Mouse (Mus musculus) testis, postnatal 14 days (tissue): ENCODE results near the gene Trit1.

Source experiments
- DNase-seq: peaks from one replicate; pipeline ENCODE4 v3.0.0; 2021; ENCODE audit warnings: low spot score

Trit1 gene

DNA sequence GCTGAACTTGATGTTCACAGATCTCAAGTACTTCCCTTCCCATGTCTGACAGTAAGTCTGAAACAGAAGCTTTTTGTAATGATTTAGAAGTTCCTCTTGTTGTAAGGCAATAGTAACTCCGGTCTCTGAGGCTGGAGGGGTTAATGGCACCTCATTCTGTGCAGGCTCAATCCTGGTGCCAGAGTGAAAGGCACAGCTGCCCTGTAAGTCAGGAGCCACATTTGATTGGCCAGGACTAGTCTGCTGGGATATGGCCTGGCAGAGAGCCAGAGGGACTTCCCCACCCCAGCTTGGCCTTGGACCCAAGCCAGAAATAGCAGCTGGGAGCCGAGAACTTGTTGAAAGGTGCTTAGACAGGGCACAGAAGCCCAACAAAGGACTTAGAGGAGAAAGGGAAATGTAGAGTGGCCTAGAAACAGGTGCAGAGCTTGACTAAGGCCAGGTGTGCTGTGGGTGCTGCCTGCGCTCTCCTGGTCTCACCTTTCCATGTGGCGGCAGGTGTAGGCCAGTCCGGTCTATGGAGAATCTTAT is 34.3 kb downstream of the Trit1 start:
- peak; percentile 79 for DNase-seq

DNA sequence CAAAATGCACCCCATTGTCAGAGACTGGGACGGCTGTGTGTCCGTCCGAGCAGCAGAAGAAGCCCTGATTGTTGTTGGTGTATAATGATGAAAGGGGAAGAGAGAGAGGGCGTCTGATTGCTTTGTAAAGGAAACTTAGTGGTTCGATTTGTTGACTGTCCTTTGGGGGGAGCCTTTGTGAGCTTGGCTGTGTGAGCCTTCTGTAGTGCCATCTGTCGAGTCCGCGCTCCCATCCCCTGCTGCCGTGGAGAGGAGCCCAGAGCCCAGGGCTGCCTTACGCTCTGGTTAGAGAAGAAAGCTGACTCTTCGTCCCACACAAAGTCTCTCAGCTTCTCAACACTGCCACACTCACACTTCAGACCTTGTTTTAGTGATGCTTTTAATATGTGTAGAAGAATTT is 36.8 kb downstream of the Trit1 start:
- DNase-seq = no peak

DNA sequence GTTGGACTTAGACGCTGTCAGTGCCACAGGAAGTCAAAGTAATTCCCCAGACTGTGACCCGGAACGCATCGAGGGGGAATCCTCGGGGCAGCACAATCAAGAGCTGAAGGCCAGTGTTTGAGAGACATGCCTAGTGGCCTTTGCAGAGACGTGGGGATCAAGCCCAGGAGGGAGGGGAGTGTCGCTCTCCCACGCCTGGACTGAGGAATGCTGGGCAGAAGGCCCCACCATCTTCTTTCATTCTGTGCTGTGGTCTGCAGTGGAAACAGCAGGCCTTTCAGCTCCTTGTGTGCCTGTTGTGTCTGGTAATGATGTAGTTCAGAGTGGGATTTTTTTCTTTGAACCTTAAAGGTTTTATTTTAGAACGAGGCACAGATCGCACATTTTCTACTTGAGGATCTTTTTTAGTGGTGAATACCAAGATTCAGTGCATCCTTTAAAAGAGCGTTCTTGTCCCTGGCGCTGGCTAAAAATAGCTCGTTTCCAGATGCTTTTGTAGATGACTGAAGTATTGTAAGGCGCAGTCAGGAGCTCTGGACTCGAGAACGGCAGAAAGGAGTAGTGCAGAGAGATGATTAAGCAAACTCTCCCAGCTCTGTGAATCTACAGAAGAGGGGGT is 37.9 kb downstream of the Trit1 start:
- DNase-seq = no peak

DNA sequence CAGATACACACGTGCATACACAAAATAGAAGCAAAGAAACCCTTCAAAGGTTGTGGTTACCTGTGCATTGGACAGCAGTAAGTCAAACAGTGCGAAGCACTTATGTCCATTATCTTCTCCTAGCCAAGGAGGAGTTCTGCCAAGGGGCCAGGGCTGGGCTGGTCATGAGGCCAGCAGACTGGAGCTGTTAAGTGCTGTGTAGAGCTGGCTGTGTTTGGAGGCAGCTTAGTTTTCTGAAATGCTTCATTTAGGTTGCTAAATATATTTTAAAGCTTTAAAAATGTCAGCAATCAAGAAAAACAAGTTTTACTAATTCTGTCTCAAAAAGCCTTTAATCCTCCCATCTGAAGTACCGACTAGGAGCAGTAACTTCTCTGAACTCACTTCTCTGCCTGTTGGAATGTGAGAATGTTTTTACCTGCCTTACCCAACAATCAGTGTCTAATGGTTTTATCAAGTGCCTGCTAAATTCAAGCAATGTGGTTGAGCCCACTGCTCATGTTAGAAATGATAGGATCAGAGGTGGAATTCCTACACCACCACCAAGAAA is 40.2 kb downstream of the Trit1 start:
- no peak for DNase-seq

DNA sequence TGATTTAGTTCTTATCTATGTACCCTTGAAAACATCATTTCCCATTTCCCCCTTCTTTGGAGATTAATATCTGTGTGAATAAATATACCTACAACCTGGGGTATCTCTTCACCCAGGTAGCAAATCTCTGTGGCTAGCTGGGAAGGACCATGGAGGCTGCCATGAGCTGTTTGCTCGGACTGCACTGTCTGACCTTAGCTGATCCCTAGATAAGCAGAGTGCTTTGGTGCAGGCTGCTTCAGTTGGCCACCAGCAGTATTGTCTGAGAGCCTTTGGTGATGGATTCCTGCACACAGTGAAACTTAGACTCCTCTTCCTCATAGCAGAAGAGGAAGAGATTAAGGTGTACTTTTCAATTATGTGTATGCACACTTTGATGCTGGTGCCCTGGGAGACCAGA is 41.6 kb downstream of the Trit1 start:
- no peak for DNase-seq

DNA sequence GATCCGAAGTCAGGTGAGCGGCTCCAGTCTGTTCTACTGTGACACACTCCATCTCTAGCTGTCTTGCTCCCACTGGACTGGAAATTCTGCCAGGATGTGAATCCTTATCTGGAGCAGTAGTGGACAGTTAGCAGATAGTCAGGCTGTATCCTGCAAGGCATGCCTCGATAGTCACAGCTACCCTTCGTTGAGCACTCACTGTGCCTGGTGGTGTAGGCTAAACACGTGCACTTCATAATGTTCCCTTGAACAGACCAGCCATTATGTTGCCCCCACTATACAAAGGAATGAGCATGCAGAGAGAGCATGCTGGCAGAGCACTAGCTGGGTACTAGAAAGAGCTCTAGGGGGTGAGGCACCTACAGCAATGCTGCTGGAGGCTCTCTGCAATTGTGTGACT is 45.3 kb downstream of the Trit1 start:
- no peak for DNase-seq

DNA sequence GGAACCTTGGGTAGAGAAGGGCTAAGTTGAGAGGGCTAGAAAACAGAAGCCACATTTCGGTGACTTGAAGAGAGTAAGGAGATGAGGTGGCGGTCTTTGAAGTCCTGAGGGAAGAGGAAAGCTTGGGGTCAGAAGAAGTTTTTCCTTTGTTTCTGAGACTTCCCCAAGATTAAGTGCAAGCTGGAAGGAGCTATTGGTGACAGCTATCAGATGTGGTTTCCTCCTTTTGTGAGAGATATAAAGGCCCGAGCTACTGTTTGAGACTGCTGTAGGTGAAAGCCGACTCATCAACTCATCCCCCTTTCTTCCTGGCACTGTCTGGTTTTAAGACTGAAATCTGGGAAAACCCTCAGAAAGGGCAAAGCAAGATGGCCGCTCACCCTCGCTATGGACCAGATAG is 52.2 kb downstream of the Trit1 start:
- DNase-seq = no peak

DNA sequence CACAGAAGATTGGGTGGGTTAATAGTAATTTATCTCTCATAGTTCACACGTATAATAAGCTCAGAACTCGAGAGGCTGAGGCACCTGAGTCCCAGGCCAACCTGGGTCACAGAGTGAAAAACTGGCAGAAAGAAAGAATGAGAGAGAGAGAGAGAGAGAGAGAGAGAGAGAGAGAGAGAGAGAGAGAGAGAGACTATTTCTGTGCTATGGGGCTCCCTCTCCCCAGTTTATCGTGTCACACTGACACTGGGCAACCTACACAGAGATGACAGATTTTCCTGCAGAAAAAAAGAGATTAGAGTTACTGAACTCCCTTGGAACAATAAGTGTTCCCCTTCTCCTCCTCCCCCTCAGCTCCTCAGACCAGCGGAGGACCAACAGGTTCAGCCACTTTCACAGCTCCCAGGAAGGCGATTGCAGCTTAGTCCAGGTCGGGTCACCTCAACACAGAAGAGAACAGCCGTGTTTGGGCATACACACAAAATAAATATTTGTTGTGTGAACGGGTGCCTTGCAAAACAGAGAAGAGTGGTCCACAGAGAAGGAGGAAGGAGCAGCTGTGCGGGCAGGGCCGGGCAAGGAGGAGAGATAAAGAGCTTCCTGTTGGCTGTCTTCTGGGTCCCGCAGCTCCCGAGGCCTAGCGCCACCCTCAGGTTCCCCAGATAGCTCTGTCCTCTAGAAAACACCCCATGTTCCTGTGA is 55.0 kb downstream of the Trit1 start:
- peak; percentile 48 for DNase-seq

DNA sequence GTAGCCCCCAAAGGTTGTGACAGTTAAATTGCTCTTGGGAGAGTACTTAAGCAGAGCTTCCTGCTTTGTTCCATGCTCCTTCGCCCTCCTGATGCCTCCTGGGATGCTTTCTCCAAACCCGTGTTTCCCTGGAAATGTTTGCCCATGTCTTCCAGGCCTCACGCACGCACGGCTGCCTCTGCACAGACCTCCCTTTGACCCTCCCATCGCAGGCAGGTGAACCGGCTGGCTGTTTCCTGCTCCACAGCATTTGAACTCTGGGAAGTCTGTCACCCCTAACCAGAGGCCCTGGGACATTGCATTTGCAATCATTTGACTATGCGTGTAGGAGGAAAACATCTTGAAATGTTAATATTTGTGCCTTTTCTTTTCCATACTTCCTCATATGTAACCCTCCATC is 60.5 kb downstream of the Trit1 start:
- no peak for DNase-seq

DNA sequence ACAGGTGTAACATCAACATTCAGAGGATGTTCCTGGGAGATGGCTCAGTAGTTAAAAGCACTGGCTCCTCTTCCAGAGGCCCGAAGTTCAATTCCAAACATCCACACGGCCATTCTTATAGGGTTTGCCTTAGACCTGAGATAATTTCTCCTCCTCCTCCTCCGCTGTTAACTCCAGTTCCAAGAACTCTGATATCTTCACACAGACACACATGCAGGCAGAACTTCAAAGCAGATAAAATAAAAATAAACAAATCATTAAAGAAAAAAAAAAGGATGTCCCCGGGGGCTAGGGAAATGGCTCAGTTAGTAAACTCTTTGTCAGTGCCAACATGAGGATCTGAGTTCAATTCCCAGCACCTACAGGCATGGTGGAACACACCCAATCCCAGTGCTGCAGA is 61.8 kb downstream of the Trit1 start:
- DNase-seq = no peak

DNA sequence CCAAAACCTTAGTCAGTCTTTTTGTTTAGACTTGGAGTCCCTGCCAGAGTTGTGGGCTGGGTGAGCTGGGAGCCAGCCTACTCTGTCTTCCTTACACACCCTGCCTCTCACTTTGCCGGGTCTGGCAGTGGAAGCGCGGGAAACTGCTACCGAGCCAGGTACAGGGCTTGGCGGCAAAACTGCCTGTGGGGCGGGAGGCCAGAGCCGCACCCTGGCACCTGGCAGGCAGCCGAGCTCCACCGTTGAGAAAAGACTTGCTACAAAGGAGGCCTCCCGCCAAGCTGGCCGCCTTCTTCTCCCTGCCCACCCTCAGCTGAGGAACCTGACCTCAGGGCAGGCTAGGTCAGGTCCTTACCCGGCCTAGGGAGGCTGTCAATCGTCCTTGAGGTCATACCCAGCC is 64.4 kb downstream of the Trit1 start:
- DNase-seq = peak; percentile 33

DNA sequence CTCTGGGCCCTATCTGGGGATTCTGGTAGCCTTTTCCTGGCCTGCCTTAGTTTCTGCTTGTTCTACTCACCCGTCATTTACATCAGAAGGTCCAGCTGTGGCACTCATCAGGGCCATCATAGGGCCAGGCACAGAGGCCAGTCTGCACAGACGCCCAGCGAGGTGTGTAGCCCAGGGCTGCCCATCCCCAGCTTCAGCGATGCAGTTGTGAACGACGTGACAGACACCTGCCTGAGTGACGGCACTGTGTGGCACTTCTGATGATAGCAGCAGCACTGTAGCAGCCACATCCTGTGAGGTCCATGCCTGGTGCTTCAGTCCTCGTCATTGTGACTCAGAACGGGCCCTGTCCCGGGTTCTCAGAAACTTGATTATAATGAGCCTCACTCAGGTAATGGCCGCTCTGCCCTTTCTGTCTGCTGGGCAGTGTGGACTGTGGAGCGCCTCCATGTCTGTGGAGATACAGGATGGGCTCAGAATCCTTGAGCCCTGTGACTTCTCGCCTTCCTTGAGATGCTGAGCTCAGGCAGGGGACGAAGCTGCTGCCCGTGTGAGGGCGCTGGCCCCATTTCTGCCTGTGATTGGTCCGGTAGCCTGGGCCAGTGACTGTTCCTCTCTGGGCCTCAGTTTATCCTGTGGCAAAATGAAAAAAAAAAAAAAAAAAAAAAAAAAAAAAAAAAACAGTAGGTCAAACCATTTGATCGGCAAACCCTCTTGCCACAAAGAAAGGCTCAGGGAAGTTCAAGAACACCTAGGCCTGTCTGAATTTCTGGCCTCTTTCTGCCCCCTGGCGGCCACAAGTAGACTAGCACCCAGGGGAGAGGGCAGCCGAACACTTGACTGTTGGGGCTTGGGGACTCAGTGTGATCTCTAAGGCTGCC is 66.1 kb downstream of the Trit1 start:
- DNase-seq = peak; percentile 70

DNA sequence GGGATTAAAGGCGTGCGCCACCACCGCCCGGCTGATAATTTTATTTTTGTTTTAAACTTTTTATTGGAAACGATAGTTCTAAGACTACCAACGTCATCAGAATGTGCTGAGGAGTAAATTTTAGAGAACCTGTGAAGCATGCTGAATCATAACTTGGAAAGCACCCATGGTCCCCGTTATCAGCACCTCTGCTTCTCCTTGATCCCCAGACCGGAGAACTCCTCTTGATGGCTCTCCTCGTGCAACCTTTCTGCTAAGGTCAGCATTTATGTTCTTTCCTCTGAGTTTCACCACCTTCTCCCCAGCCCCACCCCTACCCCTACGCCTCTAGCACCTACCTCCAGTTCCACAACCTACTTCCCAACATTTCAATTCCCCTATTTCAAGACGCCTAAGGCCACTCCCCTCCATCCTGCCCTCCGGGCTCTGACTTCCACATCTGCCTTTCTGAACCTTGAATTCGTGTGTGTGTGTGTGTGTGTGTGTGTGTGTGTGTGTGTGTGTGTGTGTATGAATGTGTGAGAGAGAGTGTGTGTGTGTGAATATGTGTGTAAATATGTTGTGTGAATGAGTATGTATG is 67.0 kb downstream of the Trit1 start:
- no peak for DNase-seq

DNA sequence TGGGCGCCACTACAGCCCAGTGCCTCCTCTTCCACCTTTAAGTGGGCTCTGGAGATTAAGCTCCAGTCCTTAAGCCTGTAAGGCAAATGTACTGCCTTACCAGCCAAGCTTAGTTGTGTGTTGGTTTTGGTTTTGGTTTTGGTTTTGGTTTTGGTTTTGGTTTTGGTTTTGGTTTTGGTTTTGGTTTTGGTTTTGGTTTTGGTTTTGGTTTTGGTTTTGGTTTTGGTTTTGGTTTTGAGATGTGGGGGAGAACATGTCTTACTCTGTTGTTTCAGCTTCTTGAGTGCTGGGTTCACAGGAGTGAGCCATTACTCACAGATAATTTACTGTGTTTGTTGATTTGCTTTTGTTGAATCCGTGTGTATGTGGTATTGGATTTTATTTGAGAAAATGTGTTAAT is 68.9 kb downstream of the Trit1 start:
- no peak for DNase-seq

DNA sequence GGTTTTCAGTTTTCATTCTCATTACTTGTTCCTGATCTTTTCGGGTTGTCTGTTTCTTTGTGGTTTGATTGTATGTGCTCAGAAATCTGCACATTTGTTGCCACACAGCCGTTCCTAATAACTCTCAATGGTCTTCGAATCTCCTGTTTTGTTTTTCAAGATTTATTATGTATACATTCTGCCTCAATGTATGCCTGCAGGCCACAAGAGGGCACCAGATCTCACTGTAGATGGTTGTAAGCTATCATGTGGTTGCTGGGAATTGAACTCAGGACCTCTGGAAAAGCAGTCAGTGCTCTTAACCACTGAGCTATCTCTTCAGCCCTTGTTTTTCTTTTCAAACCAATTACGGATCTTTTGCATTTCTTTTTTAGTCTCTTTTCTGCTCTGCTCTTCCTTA is 70.0 kb downstream of the Trit1 start:
- DNase-seq = no peak

DNA sequence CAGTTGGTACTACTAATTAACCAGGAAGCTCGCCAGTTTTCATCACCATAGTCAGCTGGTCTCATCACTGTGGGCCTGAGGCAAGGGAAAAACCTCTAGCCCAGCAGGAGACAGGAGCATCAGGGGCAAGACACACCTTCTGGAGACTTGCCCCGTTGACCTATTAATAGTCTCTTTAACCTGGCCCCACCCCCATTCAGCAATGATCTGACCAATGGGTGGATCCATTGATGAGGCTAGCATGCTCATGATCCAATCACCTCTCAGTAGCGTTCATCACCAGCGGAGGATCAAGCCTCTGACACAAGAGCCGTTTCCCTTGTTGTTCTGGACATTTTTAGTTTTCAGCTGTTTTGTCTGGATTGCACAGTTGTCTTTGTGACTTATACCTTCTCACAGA is 76.2 kb downstream of the Trit1 start:
- DNase-seq = peak; percentile 35

DNA sequence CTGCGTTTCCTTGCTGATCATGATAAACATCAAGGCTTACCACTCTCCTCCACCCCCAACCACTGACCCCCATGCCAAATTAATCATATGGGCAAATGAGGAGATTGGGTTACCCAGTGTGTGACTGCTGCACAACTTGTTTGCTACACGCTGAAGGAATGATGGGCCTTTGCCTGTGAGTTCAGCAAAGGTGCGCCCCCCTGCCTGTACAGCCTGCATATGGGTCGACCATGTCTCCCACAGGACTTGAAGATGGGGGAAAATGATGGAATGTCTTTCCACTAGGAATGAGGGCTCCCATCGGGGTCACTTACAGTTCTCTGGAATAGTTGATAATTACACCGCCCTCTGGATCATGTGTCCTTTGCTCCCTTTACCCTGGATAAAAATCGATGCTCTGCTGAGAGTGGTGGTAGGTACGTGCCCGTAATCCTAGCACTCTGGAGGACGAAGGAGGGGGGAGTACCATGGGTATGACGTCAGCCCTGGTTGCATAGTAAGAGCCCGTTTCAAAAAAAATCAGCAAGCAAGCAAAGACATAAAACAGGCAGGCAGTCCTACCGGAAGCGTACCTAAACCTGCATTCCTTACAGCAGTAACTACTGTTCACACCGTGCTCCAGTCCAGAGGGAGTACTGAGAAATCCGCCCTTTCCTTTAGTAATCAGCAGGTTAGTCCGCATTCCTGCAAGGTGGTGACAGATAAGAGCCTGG is 76.8 kb downstream of the Trit1 start:
- no peak for DNase-seq

DNA sequence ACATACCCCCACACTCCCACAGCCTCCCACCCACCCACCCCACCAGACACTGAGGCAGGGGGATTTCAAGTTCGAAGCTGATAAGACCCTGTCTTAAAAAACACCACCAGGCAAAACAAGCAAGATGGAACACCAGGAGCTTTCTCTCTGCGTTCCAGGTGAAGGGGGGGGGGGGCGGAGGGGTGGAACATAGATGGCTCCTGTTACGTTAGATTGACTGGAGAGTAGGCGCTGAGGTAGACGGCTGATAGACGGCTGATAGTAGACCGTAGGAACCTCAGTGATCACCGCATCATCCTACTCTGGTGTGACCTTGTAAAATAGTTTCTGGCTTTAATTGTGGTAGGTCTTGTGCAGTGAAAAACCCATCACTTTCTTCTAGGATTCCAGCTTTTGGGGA is 77.5 kb downstream of the Trit1 start:
- no peak for DNase-seq
